Mouse (Mus musculus) small intestine, adult 2 months (tissue): ENCODE measurements around the gene Tex46. TPM values are rescaled to one million over a fixed set of nuclear protein-coding genes. Genes with fewer than 3 reads are reported as not detected.

Source experiments
- H3K27ac ChIP-seq: fragments of 200-500 bp; 2 replicates; pipeline ENCODE4 v1.5.1; 2012; ENCODE audit warnings: low read depth, low read length, control low read depth, inconsistent platforms; ENCODE audit not compliant: insufficient read depth
- H3K27me3 ChIP-seq: fragments of 200-500 bp; 2 replicates; pipeline ENCODE4 v1.6.1; 2012; ENCODE audit warnings: mild to moderate bottlenecking, moderate library complexity, low read length, inconsistent platforms; ENCODE audit not compliant: control insufficient read depth, insufficient read depth
- H3K36me3 ChIP-seq: fragments of 200-500 bp; 2 replicates; pipeline ENCODE4 v1.6.1; 2012; ENCODE audit warnings: mild to moderate bottlenecking, low read length, control low read depth, inconsistent platforms; ENCODE audit not compliant: control insufficient read depth, insufficient read depth
- H3K4me1 ChIP-seq: fragments of 200-500 bp; 2 replicates; pipeline ENCODE4 v1.6.1; 2012; ENCODE audit warnings: low read length, inconsistent platforms, mixed read lengths; ENCODE audit not compliant: control insufficient read depth, insufficient read depth, insufficient read length
- H3K4me3 ChIP-seq: fragments of 200-500 bp; 2 replicates; pipeline ENCODE4 v1.5.1; 2012; ENCODE audit warnings: low read depth, mild to moderate bottlenecking, control low read depth, inconsistent platforms, low read length, moderate library complexity
- CTCF ChIP-seq: fragments of 200-500 bp; IDR thresholded peaks from 2 replicates; pipeline ENCODE4 v1.5.1; 2012; ENCODE audit warnings: low read depth, mild to moderate bottlenecking, control low read depth, inconsistent platforms, low read length, moderate library complexity, mixed read lengths; ENCODE audit not compliant: insufficient replicate concordance, insufficient read length; ENCODE audit errors: extremely low read depth
- POLR2A ChIP-seq: fragments of 200-500 bp; IDR thresholded peaks from 2 replicates; pipeline ENCODE4 v1.6.1; 2012; ENCODE audit warnings: low read depth, mild to moderate bottlenecking, control low read depth, inconsistent platforms, low read length, moderate library complexity
- WGBS: fragments of 180-500 bp; shearing (Covaris S2); methylation state at CpG from one replicate; pipeline ENCODE4 v1.1.7; 2018; 5-methylcytosine and 5-hydroxymethylcytosine counted together
- polyA plus RNA-seq: library from polyadenylated mRNA; depleted of rRNA; stranded (reverse); fragments of >200 nt; gene quantifications from 2 replicates; pipeline ENCODE4 v1.2.3, GENCODE M21; 2012

Gene Tex46
- polyA plus RNA-seq, 1 experiment: not detected

DNA sequence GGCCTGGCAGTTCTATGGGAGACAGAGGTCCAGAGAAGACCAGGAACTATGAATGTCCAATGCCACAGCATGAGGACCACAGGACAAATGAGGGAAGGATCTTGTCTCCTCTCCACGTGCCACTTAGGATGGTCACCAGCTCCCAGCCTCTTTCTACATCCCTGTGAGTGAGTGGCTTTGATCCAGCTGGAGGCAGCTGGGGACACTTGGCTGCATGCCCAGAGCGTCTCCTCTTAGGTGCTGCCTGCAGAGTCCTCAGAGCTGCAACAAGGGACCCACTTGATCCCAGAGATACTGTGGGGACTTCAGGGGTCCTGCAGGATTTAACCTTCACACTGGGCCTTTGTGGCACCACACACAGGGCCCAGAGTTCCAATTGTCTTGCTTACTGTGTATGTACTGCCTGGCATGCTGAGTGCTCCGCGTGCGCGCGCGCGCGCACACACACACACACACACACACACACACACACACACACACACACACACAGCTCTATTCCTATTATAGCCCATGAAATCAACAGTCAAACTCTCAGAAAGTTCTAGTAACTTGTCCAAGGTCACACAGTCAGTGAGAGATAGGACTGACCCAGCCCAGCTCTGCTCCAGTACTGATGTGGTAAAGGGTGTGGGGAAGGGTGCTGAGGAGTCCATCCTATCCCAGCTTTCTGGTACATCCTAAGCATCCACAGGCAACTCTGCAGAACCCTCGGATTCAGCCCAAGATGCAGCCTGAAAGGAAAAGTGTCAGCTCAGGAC is 21.2 kb downstream of the Tex46 start:
- WGBS: 77% methylated on average over 11 of the region's 11 CpGs
- TF ChIP-seq CTCF: no peak
- TF ChIP-seq POLR2A: no peak
- Histone ChIP-seq H3K4me1 (no peaks in the 10 kb centered on the region), H3K36me3 (no peaks in the 10 kb centered on the region), H3K27me3 (no peaks in the 10 kb centered on the region), H3K4me3 (no peak overlapping the region), H3K27ac (no peak overlapping the region)

DNA sequence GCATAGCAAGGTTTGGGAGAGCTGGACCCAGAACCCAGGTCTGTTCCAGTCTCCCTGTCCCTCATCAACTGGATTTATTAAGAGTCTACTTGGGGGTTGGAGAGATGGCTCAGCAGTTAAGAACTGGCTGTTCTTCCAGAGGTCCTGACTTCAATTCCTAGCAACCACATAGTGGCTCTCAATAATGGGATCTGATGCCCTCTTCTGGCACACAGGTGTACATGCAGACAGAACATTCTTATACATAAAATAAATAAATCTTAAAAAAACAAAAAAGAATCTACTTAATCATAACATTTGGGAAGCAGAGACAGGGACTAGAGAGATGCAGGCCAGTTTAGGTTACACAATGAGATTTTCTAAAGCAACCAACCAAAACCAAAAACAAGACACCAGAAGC is 25.8 kb downstream of the Tex46 start:
- peaks cover 5% of the 10 kb centered on the region; the same call in 1 of the 2 replicates for H3K4me1 ChIP-seq
- H3K36me3 ChIP-seq: no peaks in the 10 kb centered on the region
- H3K27me3 ChIP-seq: peaks cover 17% of the 10 kb centered on the region
- no peak overlapping the region for H3K27ac ChIP-seq
- TF ChIP-seq POLR2A (no peak), CTCF (no peak)
- no peak overlapping the region for H3K4me3 ChIP-seq

DNA sequence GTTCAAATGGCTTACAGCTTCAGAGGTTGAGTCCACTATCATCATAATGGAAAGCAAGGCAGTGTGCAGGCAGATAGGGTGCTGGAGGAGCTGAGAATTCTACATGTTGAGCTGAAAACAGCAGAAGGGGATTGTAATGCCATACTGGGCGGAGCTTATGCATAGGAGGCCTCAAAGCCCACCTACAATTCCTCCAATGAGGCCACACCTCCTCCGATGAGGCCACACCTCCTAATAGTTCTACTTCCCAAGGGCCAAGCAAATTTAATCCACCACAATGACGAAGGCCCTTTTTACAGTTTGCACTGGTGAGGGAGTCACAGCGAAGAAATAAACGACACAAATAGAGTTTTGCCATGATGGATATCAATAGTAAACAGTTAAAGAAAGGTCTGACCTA is 26.3 kb downstream of the Tex46 start:
- H3K27me3 ChIP-seq: peaks cover 17% of the 10 kb centered on the region
- WGBS: 66% methylated on average over 5 of the region's 5 CpGs
- TF ChIP-seq POLR2A: no peak
- TF ChIP-seq CTCF: no peak
- H3K36me3 ChIP-seq: no peaks in the 10 kb centered on the region
- H3K4me3 ChIP-seq: no peak overlapping the region
- H3K4me1 ChIP-seq: peaks cover 5% of the 10 kb centered on the region; the same call in 1 of the 2 replicates
- no peak overlapping the region for H3K27ac ChIP-seq

DNA sequence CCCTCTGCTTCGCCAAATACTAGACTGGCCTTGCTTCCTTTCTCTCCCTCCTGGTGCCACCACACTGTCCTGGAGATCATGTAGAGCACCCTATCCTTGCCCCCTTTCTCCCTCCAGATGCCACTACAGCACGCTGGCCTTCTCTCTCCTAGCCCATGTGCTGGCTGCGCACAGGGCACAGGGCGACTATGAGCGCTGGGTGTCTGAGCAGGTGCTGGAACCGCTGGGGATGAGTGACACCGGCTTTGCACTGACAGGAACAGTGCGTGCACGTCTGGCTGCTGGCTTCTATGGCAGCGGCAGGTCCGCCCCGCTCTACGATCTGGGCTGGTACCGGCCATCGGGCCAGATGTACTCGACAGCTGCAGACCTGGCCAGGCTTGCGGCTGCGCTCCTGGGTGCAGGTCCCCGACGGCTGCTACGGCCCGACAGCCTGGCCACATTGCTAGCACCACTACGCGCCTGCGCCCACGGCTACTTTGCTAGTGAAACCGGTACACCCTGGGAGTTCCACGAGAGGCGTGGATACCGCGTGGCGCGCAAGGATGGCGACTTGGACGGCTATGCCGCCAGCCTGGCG is 26.8 kb downstream of the Tex46 start:
- H3K36me3 ChIP-seq: no peaks in the 10 kb centered on the region
- peaks cover 17% of the 10 kb centered on the region for H3K27me3 ChIP-seq
- peaks cover 5% of the 10 kb centered on the region; the same call in 1 of the 2 replicates for H3K4me1 ChIP-seq
- WGBS: 16% methylated on average over 37 of the region's 37 CpGs
- H3K4me3 ChIP-seq: peak overlapping the region; percentile 45
- TF ChIP-seq POLR2A (no peak), CTCF (no peak)
- no peak overlapping the region for H3K27ac ChIP-seq

- no peak overlapping the region for H3K27ac ChIP-seq
- no peaks in the 10 kb centered on the region for H3K36me3 ChIP-seq
- H3K27me3 ChIP-seq: peaks cover 17% of the 10 kb centered on the region
- TF ChIP-seq POLR2A: no peak
- TF ChIP-seq CTCF: no peak
- H3K4me1 ChIP-seq: peaks cover 5% of the 10 kb centered on the region; the same call in 1 of the 2 replicates
- 3% methylated on average over 76 of the region's 76 CpGs for WGBS
- H3K4me3 ChIP-seq: peak overlapping the region; percentile 45
These were observed 27.5 kb downstream of the Tex46 start for GRCm38 (mm10) chr4:136637563-136638229.

DNA sequence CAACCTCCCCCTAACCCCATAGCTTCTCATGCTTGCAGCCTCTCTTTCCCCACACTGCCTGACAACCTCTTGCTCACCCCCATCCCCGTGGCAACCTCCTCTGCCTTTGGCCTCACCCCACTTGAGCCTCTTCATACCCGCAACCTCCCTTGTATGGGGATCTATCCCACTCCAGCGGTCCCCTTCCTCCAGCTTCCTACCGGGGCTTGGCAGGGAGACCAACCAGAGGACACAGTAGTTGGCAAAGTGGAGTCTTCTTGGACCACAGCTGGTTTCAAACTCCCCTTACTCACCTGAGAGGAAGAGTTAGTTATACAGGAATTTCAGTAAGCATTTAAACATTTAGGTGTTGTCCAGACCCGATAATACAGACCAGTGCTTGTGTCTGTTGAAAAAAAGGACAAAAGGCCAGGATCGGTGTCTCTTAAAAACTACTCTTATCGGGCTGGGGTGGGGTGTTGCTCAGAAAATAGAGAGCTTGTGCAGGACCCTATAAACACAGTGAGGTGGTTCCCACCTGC is 28.1 kb downstream of the Tex46 start:
- H3K27me3 ChIP-seq: peaks cover 17% of the 10 kb centered on the region
- TF ChIP-seq POLR2A: no peak
- TF ChIP-seq CTCF: no peak
- no peaks in the 10 kb centered on the region for H3K36me3 ChIP-seq
- no peak overlapping the region for H3K4me3 ChIP-seq
- H3K27ac ChIP-seq: no peak overlapping the region
- H3K4me1 ChIP-seq: peaks cover 5% of the 10 kb centered on the region; the same call in 1 of the 2 replicates
- WGBS: 56% methylated on average over 7 of the region's 7 CpGs

DNA sequence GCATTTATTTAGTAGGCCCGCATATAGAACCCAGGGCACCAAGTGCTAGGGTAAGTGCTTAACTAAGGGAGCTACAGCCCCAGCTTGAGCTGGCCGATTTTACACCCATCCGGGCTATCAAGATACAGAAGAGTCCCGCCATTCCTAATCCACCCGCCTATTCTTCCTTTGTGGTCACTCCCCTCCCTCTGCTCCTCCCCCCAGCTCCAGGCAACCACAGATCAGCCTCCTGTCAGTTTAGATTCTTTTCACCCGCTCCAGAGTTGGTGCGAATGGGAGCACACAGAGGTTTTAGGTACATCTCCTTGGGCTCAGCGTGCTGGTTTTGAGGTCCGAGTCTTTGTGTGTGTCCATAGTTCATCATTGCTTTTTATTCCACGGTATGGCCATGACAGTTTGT is 28.7 kb downstream of the Tex46 start:
- no peak overlapping the region for H3K4me3 ChIP-seq
- H3K27me3 ChIP-seq: peaks cover 17% of the 10 kb centered on the region
- peaks cover 5% of the 10 kb centered on the region; the same call in 1 of the 2 replicates for H3K4me1 ChIP-seq
- TF ChIP-seq CTCF (no peak), POLR2A (no peak)
- no peak overlapping the region for H3K27ac ChIP-seq
- WGBS: 24% methylated on average over 10 of the region's 10 CpGs
- H3K36me3 ChIP-seq: no peaks in the 10 kb centered on the region
